Mouse (Mus musculus): ENCODE results near the gene Rb1.

Gene Rb1

DNA sequence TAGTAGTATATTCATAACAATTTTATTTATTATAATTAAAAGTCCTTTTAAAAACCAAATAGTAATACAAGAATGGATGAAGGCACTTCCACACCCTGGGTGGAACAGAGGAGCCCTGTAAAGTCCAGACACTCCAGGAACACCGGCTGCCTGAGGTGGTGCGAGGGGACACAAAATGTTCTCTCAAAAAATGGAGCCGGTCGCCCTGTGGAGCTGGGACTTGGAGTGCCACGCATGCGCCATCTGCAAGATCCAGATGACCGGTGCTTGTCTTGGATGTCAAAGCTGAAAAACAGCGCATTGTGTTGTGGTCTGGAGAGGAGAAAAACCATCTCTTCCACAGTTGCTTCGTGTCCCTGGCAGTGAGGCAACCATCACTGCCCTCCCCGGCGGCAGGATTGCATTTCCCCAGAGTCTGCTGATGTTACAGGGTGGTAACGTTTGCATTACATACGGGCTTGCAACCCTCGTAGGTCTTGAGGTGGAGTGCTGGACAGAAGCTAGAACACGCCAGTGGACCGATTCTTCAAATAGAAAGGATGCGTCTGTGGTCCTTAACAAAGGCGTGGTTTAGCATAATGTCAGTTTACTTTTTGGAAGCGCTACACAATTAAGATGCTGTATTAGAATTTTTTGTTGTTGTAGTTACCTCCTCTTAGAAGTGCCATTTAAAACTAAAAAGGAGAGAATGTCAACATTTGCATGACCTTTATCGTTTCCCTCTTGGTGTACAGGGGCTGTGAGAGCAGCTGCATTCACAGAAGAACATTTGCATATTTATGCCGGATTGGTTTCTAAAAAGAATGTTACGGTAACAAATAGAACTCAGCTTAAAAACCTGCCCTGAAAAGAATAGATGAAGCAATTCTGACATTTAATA is 9.5 kb upstream of the Rb1 start:
- DNase-seq (ENCODE audit: low read depth), result no peak

DNA sequence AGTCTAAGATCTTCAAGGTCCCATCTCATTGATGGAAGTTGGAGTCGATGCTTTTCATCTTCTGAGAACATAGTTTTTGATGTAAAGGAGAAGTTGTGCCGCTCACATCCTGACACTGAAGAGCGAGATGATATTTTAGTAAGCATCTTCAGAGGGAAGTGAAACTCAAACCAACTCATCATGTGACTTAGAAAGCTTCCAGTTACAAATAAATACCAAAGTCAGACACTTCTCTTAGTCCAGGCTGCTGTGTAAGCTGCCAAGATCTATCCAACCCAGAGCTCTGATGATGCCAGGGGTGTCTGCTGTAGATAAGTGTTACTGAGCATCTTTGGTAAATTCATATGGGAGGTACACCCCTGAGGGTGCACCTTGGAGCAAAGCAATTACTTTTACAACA is 8.3 kb upstream of the Rb1 start:
- no peak for DNase-seq (ENCODE audit: low read depth)

DNA sequence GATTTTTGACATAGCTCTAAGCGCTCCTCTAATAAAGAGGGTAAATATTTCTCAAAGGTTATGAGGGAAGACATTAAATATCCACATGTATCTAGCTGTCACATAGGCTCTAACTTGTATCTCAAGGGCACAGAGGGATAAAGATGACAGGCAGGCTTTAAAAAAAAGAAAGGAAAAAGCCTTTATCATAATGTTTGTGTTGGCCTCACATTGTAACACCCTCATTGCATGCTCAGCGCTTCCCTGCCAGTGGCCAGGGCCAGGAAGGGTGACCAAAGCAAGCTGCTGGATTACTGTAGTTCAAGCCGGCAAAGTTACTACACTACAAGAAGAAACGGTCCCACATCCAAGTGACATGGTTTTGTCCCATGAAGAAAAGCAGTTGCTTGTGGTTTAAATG is 5.8 kb upstream of the Rb1 start:
- no peak for DNase-seq (ENCODE audit: low read depth)

DNA sequence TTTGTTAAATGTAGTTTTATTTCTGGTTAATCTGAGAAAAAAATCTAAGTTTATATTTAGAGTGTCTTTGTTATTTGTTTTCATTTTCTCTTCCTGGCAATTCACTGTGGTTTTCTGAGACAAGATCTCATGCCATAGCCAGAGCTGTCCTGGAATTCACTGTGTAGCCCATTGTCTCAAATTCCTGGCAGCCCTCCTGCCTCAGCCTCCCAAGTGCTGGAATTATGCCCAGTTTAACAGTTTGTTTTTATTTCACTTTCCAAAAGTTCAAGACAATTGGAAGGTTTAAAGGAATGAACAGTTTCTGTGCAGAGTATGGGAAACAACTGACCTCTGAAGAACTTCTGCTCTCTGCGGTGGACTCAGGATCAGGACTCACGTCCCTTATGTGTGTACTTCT is 4.2 kb upstream of the Rb1 start:
- no peak for DNase-seq (ENCODE audit: low read depth)

DNA sequence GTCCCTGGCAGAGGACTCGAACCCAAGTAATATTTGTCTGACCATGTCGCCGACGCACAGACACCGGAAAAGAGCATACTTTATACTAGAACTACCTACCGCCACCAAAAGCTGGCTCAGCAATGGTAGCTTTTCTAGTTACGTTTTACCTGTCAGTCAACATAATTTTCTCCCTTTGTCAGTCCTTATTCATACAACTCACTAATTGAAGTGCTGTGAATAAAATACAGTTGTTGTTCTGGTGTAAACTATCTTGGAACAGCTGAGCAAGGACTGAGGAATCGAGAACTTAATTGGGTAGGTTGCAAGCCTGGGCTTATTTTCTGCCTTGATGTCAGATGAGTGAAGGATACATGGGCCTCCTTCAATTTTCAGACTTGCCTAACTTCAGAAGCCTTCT is 889 bp upstream of the Rb1 start:
- DNase-seq (ENCODE audit: low read depth), result no peak

DNA sequence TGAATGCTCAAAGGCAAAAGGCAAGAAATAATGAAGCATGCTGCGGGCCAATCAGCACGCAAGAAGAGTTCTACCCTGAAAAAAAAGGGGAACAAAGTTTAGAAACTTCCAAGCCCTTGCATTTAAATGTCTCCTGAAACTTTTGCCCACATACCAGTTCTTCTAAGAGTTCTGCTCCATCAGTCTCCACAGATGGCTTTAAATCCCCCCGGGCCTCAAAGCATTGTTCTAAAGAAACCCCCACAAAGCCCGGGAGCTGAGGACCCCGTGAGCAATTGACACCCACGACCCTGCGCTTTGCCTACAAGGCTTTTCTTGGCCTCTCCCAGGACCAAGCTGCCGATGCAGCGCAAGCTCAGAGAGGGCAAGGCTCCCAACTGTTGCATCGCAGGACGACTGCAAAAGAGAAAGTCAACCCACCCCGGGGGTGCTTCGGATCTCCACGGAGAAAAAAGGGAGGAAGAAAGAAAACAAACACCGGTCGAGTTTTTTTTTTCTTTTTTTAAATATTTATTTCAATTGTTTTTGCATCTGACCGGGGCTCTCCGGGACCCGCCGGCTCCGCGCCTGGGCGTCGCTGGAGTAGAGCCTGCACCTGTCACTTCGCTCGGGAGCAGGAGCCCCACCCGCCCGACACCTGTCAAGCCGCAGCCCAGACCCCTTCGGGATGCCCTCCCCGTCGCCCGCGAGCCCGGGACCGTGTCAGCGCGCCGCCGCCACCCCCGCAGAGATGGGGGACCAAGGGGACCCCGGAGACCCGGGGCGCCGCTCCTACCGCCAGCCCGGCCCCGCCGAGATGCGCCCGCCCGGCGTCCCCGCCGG is 777 bp downstream of the Rb1 start:
- peak; percentile 82 for DNase-seq (ENCODE audit: low read depth)

DNA sequence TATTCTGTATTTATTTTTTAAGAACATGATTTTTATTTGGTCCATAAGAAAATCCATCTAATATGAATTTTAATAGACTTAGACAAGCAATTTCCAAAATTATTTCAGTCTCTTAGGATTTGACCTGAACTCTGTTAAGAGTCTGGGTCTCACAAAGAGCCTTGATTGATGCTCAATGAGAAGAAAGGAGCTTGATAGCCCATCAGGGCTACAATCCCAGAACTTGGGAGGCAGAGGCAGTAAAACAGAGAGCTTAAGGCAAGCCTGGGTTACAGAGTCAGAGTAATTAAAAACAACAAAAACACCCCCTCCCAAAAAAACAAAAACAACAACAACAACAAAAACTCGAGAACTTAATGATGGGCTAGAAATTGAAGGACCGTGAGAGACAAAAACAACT is 1.7 kb downstream of the Rb1 start:
- DNase-seq (ENCODE audit: low read depth), result no peak

DNA sequence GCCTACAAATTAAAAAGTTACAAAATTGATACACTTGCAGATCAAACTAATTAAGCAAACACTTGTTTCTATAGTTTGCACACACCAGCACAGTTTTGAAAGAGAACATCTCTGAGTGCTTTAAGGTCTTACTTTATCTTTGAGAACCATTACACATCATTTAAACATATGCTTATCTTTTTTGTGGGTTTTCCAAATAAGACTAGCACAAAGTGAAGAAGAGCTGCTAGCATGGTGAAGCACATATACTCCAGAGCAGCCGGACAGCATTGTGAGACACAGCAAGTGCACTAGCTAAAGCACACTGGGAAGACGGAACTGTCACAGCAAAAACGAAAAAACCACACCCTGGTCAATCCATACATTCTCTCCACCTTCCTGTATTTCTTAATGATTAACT is 3.5 kb downstream of the Rb1 start:
- DNase-seq (ENCODE audit: low read depth), result peak; percentile 41

DNA sequence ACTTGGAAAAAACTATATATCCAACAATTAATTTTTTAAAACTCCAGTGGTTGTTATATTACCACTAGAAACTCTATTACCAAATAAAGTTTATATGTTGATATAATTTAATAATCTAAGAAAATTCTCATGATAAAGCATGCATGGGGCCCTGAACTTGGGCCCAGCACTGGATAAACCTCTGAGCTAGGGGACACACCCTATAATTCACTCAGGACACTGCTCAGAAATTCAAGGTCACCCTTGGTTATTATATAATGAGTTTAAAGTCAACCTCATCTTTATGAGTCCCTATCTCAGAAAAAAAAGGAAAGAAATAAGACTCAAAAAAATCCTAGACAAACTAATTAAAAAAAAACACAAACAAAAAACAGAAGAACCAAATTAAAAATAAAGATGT is 8.7 kb downstream of the Rb1 start:
- DNase-seq (ENCODE audit: low read depth), result no peak

DNA sequence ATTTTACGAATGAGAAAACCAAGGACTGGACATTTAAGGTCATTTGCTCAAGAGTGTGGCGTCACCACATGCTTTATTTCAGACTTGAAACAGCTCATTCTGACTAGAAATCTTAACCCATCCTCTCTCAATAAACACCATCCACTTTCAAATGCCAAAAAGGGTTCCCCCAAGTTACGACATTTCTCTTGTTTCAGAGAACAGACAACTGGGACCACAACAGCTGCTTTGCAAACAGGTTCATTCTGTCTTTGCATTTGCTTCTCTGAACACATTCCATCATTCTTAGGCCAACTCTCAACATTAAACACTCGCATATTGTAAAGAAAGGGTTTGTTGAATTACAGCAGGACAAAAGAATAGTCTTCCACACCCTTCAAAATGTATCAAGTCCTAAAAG is 11.8 kb downstream of the Rb1 start:
- no peak for DNase-seq (ENCODE audit: low read depth)

DNA sequence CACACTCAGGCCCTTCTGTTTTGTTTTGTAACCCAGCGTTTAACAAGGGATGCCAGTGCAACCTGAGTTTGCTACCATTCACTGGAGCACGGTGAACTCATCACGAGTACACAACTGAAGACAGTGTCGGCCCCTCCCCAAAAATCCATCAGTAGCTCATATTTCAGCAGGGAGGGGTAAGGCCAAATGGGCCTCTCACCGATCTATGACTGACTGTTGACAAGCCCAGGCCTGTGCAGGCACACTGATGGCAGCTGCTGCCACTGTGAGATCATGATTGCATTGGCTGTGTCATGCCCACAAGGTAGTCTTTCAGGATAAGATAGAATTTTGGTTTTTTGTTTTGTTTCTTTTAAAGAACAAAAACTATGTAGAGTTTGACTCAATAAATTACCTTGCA is 12.2 kb downstream of the Rb1 start:
- DNase-seq (ENCODE audit: low read depth), result peak; percentile 52

DNA sequence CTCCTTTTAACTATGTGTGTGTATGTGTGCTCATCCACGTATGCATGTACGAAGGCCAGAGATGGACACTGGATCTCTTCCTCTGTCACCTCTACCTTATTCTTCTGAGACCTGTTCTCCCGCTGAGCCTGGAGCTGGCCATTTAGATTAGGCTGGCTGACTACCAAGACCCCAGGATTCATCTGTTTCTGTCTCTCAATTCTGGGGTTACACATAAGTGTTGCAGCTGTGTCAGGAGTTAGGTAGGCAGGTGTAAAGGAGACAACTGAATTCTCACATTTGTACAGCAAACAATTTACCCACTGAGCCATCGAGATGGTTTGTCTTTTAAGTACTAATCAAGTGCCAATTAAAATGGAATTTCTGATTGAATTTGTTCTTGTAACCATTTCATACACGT is 12.7 kb downstream of the Rb1 start:
- no peak for DNase-seq (ENCODE audit: low read depth)

DNA sequence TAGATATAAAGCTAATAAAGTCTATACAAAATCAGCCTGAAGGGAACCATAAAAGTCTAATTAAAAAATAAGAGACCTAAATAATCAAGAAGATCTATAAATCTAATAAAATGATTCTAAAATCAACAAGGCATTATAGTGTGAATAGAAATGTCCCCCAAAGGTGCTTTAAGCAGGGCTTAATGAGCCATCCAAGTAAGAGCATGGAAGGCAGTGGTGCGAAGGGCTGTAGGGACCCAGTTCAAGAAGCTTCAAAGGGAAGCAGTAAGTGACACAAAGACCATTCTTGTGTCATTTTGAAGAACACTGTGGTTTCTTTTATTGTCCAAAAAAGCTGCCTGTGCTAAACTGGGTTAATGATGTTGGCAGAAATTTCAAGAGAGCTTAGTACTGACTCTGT is 18.1 kb downstream of the Rb1 start:
- DNase-seq (ENCODE audit: low read depth), result no peak

DNA sequence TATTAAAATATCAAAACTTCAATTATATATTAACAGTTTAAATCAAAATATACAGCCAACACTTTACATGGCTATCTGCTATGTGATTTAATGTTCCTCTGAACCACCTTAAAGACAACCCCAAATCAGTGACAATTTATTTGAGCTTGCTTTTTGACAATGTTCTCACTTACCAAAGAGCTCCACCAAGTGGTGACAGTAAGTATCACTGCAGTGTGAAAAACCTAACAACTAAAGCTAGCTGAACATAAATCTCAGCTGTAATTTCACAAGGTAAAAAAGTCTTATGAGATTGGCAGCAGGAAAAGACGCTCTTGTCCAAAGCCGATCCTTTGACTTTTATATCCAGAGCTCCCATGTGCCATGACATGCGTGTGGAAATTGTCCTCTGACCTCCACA is 22.4 kb downstream of the Rb1 start:
- DNase-seq (ENCODE audit: low read depth), result peak; percentile 77

DNA sequence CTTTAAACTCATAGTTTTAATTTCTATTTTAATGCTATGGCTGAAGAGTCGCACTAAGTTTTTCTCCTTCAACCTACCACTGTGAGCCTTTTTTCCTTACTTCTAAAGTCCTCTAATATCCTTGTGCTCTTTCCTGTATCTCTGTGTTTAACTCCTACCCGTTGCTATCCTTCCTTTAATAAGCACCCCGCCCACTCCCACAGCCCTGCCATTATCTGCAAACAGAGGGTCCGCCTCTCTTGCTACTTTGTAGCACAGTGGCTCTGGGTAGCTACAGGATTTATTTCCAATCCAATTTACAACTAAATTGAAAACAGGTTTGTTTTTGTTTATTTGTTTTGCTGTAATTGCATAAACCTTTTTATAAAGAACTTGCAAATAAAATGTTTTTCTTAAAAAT is 23.8 kb downstream of the Rb1 start:
- DNase-seq (ENCODE audit: low read depth), result no peak

DNA sequence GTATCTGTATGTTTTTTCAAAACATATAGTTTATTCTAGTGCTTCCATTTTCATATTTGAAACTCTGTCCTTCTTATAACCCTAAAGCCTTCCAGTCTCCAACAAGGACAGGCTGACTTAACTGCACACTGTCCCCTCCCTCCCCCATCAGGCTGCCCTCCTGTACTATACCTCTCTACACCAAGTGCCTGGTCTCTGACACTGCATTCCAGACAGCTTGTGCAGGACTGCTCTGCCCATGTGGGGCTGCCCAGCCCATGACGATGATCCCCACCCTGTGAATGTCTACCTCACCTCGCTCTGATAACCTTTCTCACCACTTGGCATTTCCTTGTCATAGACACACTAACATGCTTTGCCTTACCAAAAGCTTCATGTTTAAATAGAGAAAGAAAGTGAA is 30.1 kb downstream of the Rb1 start:
- DNase-seq (ENCODE audit: low read depth), result no peak

DNA sequence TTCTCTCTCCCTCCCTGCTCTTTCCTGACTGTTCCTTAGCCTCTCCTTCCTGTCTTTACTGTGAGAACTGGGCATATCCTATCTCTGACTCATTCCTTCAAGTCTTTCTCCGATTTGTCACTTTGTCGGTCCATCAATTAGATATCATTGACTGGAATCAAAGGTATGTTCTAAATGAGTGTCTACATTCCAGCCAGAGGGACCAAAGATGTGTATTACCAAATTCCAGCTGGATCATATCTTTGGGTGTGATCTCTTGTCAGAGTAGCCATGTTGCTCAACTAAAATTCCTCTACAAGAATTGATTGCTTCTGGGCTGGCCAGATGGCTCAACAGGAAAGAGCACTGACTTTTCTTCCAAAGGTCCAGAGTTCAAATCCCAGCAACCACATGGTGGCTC is 32.0 kb downstream of the Rb1 start:
- DNase-seq (ENCODE audit: low read depth), result no peak

DNA sequence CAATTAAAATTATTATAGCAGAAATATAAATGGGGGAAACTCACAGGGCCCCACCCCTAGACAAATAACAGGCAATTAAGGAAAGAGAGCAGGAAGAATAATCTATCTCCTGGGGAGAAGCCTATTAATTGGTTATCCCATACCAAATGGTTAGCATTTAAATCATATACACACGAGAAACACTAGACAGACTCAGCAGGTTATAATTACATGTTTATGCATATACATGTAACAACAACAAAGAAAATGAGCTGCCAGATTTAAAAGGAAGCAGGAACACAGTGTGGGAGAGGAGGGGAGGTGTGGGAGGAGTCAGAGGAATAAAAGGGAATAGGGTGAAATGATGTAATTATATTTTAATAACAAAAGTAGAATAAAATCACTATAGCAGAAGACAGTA is 33.2 kb downstream of the Rb1 start:
- DNase-seq (ENCODE audit: low read depth), result no peak

DNA sequence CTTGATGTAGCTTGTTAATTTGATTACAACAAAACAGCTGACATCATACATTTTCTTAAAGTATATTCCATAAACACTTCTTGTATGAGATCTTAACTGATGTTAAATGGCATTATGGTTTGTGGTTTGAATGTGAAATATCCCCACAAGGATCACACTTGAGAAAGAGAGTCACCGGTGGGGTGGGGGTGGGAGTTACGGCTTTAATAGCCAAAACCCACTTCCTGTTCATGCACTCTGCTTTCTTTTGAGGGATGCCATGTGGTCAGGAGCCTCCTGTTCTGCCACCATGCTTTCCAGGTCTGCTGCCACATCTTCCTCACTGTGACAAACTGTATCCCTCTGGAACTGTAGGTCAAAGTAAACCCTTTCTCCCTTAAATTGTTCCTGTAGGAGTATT is 35.7 kb downstream of the Rb1 start:
- DNase-seq (ENCODE audit: low read depth), result peak; percentile 79

DNA sequence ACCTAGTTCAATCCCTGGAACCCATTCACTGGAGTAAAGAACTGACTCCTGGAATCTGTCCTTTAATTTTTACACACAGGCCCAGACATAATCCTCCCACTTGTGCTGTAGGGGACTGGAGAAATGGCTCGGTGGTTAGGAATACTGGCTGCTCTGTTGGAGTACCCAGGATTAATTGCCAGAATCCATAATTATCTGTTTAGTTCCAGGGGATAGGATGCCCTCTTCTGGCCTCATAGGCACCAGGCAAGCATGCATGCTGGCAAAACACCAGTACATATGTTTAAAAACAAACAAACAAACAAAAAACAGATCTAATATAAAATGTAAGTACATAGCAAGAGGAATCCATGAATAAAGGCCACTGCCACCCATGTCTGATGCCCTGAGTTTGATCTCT is 44.6 kb downstream of the Rb1 start:
- DNase-seq (ENCODE audit: low read depth), result peak; percentile 27

DNA sequence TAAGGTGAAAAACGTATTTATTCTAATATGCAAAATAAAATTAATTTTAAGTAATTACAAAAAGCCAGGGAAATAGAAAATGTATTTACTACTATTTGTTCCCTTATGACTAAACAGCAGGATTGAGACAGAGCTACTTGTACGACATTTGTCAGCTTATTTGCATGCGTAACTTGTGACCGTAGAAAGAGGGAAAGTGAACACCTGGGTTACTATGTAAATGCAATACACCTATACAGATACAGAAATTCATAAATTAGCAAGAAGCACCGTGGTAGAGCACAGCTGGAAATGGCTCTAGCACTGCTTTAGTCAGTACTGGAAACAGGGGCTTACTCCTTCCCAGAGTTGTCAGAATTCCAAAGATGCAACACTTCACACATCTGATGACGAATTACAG is 46.5 kb downstream of the Rb1 start:
- DNase-seq (ENCODE audit: low read depth), result no peak

DNA sequence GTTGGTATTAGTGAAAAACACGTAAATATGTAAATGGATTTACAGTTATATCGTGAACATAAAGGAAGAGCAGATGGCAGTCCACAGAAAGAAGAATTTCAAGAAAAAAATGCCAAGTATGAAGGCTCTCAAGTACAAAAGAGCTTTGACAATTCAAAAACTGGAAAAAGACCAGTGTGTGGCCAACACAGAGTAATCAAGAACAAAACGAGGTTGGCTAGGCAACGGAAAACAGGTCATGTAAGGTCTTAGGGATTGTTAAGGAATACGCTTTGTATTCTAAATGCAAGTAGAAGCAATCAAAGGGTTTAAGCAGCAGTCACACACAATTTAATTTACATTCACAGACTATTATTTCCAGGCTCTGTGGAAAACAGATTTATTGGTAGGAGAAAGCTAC is 53.8 kb downstream of the Rb1 start:
- no peak for DNase-seq (ENCODE audit: low read depth)

DNA sequence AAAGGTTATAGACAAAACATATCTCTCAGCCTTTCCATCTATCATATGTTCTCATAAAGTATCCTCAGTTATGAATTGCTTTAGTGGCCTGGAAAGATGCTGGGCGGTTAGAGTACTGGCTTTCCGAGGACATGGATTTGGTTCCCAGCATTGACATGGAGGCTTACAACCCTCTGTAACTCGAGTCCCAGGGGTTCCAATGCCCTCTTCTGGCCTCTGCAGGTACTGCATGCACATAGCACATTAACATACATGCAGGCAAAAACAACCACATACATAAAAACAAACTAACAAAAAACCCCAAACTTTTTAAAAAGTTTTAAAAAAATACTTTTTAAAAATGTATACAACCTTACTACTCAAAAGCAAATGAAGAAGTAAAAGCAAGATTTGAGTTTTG is 59.5 kb downstream of the Rb1 start:
- DNase-seq (ENCODE audit: low read depth), result no peak

DNA sequence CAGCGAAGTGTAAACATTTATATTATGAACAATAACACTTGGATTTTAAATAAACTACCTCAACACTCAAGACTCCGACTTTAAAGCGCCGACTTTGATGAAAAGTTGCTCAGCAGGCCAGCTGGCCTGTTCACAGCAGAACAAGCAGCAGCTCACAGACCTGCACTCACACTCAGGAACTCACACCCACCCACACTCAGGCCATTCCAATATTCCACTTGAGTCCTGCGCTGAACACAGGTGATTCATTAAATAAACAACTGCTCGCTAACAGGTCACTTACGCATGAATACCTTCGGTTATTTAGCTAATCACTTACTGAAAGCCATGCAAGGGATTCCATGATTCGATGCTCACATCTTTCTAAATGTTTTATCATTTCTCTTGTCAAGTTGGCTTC is 63.4 kb downstream of the Rb1 start:
- DNase-seq (ENCODE audit: low read depth), result no peak

Data from 416B (cell line).